22 mouse cellular contexts compared by ENCODE assay signal in genomic region chr5:52550613-52551317, GRCm38 (mm10). TPM values are rescaled to one million over a fixed set of nuclear protein-coding genes. Genes with fewer than 3 reads are reported as not detected.
DNase-seq lines count a peak whose midpoint lies in the region; ATAC-seq lines count a peak whose summit lies in the region.
"Had no signal": no experiment of that assay in that cellular context is flagged by ENCODE, and none has a peak within 500 bp of the region (broad histone marks: within the 10 kb centered on the region; RNA-seq: fewer than 3 reads in every experiment).

No protein-coding gene starts in this region.

- H3K27ac ChIP-seq in heart, embryonic 14.5 days (replicated peaks in 1 of 2; ENCODE audit: control insufficient read depth in 1 of 2, insufficient read depth in 1 of 2, low read depth in 2 of 2, low read length in 2 of 2): no peak overlapping the region
- no peak overlapping the region; the same call in 1 of the 2 replicates for H3K27ac ChIP-seq in forebrain, embryonic 16.5 days (ENCODE audit: low read length)
- peak overlapping the region; percentile 49 for H3K27ac ChIP-seq in midbrain, embryonic 12.5 days (replicated peaks)
- peak overlapping the region; percentile 45 for H3K27ac ChIP-seq in neural tube, embryonic 15.5 days (replicated peaks)
- H3K27ac ChIP-seq: embryonic facial prominence, embryonic 15.5 days; kidney, embryonic 15.5 days; neural tube, embryonic 12.5 days had no signal

- no peak overlapping the region for H3K4me3 ChIP-seq in heart, embryonic 14.5 days (ENCODE audit: control insufficient read depth in 1 of 2, insufficient read depth in 1 of 2, low read depth in 1 of 2, low read length in 2 of 2)
- no peak overlapping the region for H3K4me3 ChIP-seq in forebrain, embryonic 16.5 days (replicated peaks; ENCODE audit: low read length)
- no peak overlapping the region for H3K4me3 ChIP-seq in midbrain, embryonic 12.5 days
- no peak overlapping the region for H3K4me3 ChIP-seq in neural tube, embryonic 15.5 days (replicated peaks)
- H3K4me3 ChIP-seq: embryonic facial prominence, embryonic 15.5 days; kidney, embryonic 15.5 days; neural tube, embryonic 12.5 days had no signal

- no peak for DNase-seq in heart, postnatal 14 days
- no peak for DNase-seq in adipocyte (ENCODE audit: low spot score)
- no peak for DNase-seq in urinary bladder, postnatal 14 days (ENCODE audit: low spot score)
- no peak for DNase-seq in left cerebral cortex, adult 9 months (ENCODE audit: low spot score in 2 of 2)
- DNase-seq: adrenal gland, postnatal 36 days; B cell, adult 2 months; cerebellum, postnatal 10 days; embryo, embryonic 11 days; gastrocnemius, postnatal 14 days; heart, postnatal 10 days; layer of hippocampus, postnatal 36 days; liver; liver, postnatal 0 days; thymus, adult 18-20 months had no signal

- H3K36me3 ChIP-seq in heart, embryonic 14.5 days (ENCODE audit: control insufficient read depth, insufficient read depth, low read length): no peaks in the 10 kb centered on the region; the same call in 1 of the 2 replicates
- H3K36me3 ChIP-seq in forebrain, embryonic 16.5 days (ENCODE audit: control insufficient read depth, insufficient read depth): no peaks in the 10 kb centered on the region
- no peaks in the 10 kb centered on the region for H3K36me3 ChIP-seq in midbrain, embryonic 12.5 days
- H3K36me3 ChIP-seq in neural tube, embryonic 15.5 days: no peaks in the 10 kb centered on the region
- H3K36me3 ChIP-seq: embryonic facial prominence, embryonic 15.5 days; kidney, embryonic 15.5 days; neural tube, embryonic 12.5 days had no signal

- 0 out of 2 replicates have a peak overlapping the region, but pooled peaks have one; percentile 3 for H3K9ac ChIP-seq in heart, embryonic 14.5 days (ENCODE audit: low read length)
- no peak overlapping the region for H3K9ac ChIP-seq in forebrain, embryonic 16.5 days (replicated peaks; ENCODE audit: low read depth, low read length)
- H3K9ac ChIP-seq in midbrain, embryonic 12.5 days (replicated peaks): no peak overlapping the region
- H3K9ac ChIP-seq in neural tube, embryonic 15.5 days (replicated peaks): no peak overlapping the region
- H3K9ac ChIP-seq: embryonic facial prominence, embryonic 15.5 days; kidney, embryonic 15.5 days; liver, postnatal 0 days; neural tube, embryonic 12.5 days had no signal

- ATAC-seq in heart, embryonic 14.5 days (ENCODE audit: insufficient number of reproducible peaks, insufficient read depth, low FRiP score, low read depth): no peak
- ATAC-seq in forebrain, embryonic 16.5 days: peak; percentile 41; the same call in 1 of the 2 replicates
- ATAC-seq in midbrain, embryonic 12.5 days (ENCODE audit: low FRiP score, low read depth): peak; percentile 66
- ATAC-seq in neural tube, embryonic 15.5 days (ENCODE audit: low FRiP score): no peak
- ATAC-seq: intestine, embryonic 16.5 days; liver, postnatal 0 days had no signal

- intact Hi-C loops in heart, postnatal 14 days (cut with DNase I): no loop called here

- H3K27me3 ChIP-seq in heart, embryonic 14.5 days (ENCODE audit: control insufficient read depth, insufficient read depth, low read length): no peaks in the 10 kb centered on the region
- H3K27me3 ChIP-seq in forebrain, embryonic 16.5 days (replicated peaks; ENCODE audit: control insufficient read depth, insufficient read depth, low read length): no peaks in the 10 kb centered on the region
- H3K27me3 ChIP-seq in midbrain, embryonic 12.5 days: no peaks in the 10 kb centered on the region
- H3K27me3 ChIP-seq in neural tube, embryonic 15.5 days (replicated peaks): no peaks in the 10 kb centered on the region
- H3K27me3 ChIP-seq: embryonic facial prominence, embryonic 15.5 days; kidney, embryonic 15.5 days; neural tube, embryonic 12.5 days had no signal

- no peaks in the 10 kb centered on the region for H3K9me3 ChIP-seq in heart, embryonic 14.5 days (ENCODE audit: control insufficient read depth, low read length)
- H3K9me3 ChIP-seq in forebrain, embryonic 16.5 days (ENCODE audit: control insufficient read depth, low read length): no peaks in the 10 kb centered on the region
- no peaks in the 10 kb centered on the region for H3K9me3 ChIP-seq in midbrain, embryonic 12.5 days
- H3K9me3 ChIP-seq in neural tube, embryonic 15.5 days (replicated peaks): no peaks in the 10 kb centered on the region
- H3K9me3 ChIP-seq: embryonic facial prominence, embryonic 15.5 days; kidney, embryonic 15.5 days; neural tube, embryonic 12.5 days had no signal

- 69% methylated on average over 13 of the region's 13 CpGs for WGBS in heart, embryonic 14.5 days
- 78% methylated on average over 13 of the region's 13 CpGs for WGBS in forebrain, embryonic 16.5 days
- 79% methylated on average over 13 of the region's 13 CpGs for WGBS in midbrain, embryonic 12.5 days
- 57% methylated on average over 13 of the region's 13 CpGs for WGBS in neural tube, embryonic 15.5 days

- 0 out of 2 replicates have a peak overlapping the region, but pooled peaks have one; percentile 11 for H3K4me2 ChIP-seq in heart, embryonic 14.5 days (ENCODE audit: low read length)
- 0 out of 2 replicates have a peak overlapping the region, but pooled peaks have one; percentile 14 for H3K4me2 ChIP-seq in forebrain, embryonic 16.5 days (ENCODE audit: low read length)
- no peak overlapping the region for H3K4me2 ChIP-seq in midbrain, embryonic 12.5 days (replicated peaks)
- H3K4me2 ChIP-seq in neural tube, embryonic 15.5 days: no peak overlapping the region
- H3K4me2 ChIP-seq: embryonic facial prominence, embryonic 15.5 days; kidney, embryonic 15.5 days; neural tube, embryonic 12.5 days had no signal

- H3K4me1 ChIP-seq in heart, embryonic 14.5 days (ENCODE audit: control insufficient read depth in 2 of 2, insufficient read depth in 2 of 2, low read length in 2 of 2): peaks cover 3 to 7% of the 10 kb centered on the region in 2 experiments
- no peaks in the 10 kb centered on the region for H3K4me1 ChIP-seq in forebrain, embryonic 16.5 days (replicated peaks; ENCODE audit: control insufficient read depth, insufficient read depth, low read length)
- H3K4me1 ChIP-seq in midbrain, embryonic 12.5 days: no peaks in the 10 kb centered on the region
- peaks cover 10% of the 10 kb centered on the region for H3K4me1 ChIP-seq in neural tube, embryonic 15.5 days
- H3K4me1 ChIP-seq: neural tube, embryonic 12.5 days had no signal

RNA-seq across cellular contexts. Expression of gene Lgi2, which starts 15.5 kb away (rescaled TPM):
- polyA plus RNA-seq in heart, embryonic 14.5 days (2014; fragmentation: Nextera tagmentation; extraction: Ambion mirVana): 1.7 and 2.1 TPM in 2 replicates
- total RNA-seq in heart, postnatal 14 days (2021): 1 to 10 TPM in 1 of 2 experiments, under 1 TPM in 1; 0.93 to 1.0 TPM
- polyA plus RNA-seq in forebrain, embryonic 16.5 days (2015; fragmentation: Nextera tagmentation; extraction: Ambion mirVana): 2.0 and 2.7 TPM in 2 replicates
- 1.4 and 1.9 TPM in 2 replicates for polyA plus RNA-seq in midbrain, embryonic 12.5 days (2016; fragmentation: Nextera tagmentation; extraction: Ambion mirVana)
- 6.9 and 7.8 TPM in 2 replicates for polyA plus RNA-seq in neural tube, embryonic 15.5 days (2015; fragmentation: Nextera tagmentation; extraction: Ambion mirVana)

Comparison
In these comparisons a context has a peak if more than half of its experiments do, and no peak if none do; other contexts are left out.
1. ATAC-seq: peak in forebrain, embryonic 16.5 days (single experiment) and midbrain, embryonic 12.5 days (single experiment); none in heart, embryonic 14.5 days (single experiment) and neural tube, embryonic 15.5 days (single experiment).
2. H3K27ac ChIP-seq: peak in midbrain, embryonic 12.5 days (single experiment) and neural tube, embryonic 15.5 days (single experiment); none in heart, embryonic 14.5 days (0 of 2) and forebrain, embryonic 16.5 days (single experiment).
3. H3K4me2 ChIP-seq: peak in heart, embryonic 14.5 days (single experiment) and forebrain, embryonic 16.5 days (single experiment); none in midbrain, embryonic 12.5 days (single experiment) and neural tube, embryonic 15.5 days (single experiment).